Mouse (Mus musculus) C2C12 (cell line): ENCODE results near the gene Hand2.

Experiments
- CEBPB ChIP-seq: IDR thresholded peaks from one replicate; pipeline ENCODE4 v1.6.1; 2011; ENCODE audit warnings: low read depth, mild to moderate bottlenecking, control low read depth, moderate library complexity
- CTCF ChIP-seq: IDR thresholded peaks from one replicate; pipeline ENCODE4 v1.5.1; 2011; ENCODE audit not compliant: control insufficient read depth, insufficient read depth, insufficient read length
- FOSL1 ChIP-seq: IDR thresholded peaks from one replicate; pipeline ENCODE4 v1.8.0; 2011; ENCODE audit warnings: mild to moderate bottlenecking, low read length; ENCODE audit not compliant: poor library complexity, insufficient read depth, severe bottlenecking
- MAX ChIP-seq: IDR thresholded peaks from one replicate; pipeline ENCODE4 v1.6.1; 2011; ENCODE audit warnings: mild to moderate bottlenecking, control low read depth
- MYOD1 ChIP-seq: IDR thresholded peaks from one replicate; pipeline ENCODE4 v1.6.1; 2011; ENCODE audit warnings: low read depth; ENCODE audit not compliant: control insufficient read depth, insufficient read length
- USF1 ChIP-seq: IDR thresholded peaks from one replicate; pipeline ENCODE4 v1.6.1; 2011; ENCODE audit warnings: low read depth, mild to moderate bottlenecking, control low read depth, moderate library complexity

- no peak for TF ChIP-seq CTCF
- no peak for TF ChIP-seq MAX
- no peak for TF ChIP-seq MYOD1
- TF ChIP-seq FOSL1: no peak
- no peak for TF ChIP-seq USF1
- TF ChIP-seq CEBPB: no peak
Measured at GRCm38 (mm10) chr8:57374044-57374443, 53.3 kb downstream of the Hand2 start.
